Mouse (Mus musculus) liver, postnatal 0 days (tissue): ENCODE data around the gene Xrcc4.

Source experiments
- CTCF ChIP-seq: sonication (generic); IDR thresholded peaks from 2 replicates; pipeline ENCODE4 v1.5.1; 2016; ENCODE audit warnings: antibody characterized with exemption, low read depth
- EP300 ChIP-seq: IDR thresholded peaks from 2 replicates; pipeline ENCODE4 v1.6.1; 2016; ENCODE audit warnings: antibody characterized with exemption, low read depth, mild to moderate bottlenecking

DNA sequence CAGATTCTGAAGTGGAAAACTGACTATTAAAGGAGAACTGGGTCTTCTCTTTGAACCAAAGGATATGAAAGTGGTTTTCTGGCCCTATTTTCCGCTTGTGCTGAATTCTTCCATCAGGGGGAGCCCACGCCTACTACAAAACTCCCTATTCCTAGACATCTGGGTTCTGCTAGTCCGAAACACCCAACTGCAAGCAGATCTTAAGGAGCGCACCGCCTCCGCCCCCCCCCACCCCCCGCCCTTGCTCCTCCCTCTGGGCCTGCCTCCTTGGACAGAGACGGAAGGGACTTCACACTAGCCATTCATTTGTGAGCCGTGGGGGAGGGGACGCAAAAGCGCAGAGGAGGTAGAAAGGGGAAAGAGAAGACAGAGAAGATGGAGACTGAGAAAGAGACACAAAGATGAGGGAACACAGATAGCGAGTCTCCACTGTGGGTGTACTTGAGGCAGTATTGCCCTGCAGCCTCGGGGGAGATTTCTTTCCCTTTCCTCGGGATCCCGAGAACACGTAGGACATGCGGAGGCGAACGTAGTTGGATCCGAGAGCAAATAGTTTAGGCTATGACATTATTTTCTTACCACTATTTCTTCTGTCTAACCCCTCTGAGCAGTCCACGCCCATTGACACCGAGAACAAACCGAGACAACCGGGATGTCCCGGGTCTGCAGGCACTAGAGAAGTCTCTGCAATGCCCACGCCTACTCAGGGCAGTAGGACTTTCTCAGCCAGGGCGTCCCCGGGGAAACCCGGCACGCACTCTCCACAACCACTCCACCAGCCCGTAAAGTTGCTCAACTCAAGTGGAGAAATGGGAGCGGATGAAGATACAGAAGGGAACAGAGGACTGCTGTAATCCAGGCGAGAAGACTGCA lies 348.9 kb downstream of the Xrcc4 start:
- TF ChIP-seq CTCF: peak; percentile 67
- no peak for TF ChIP-seq EP300
